Mouse (Mus musculus): ENCODE measurements around the gene Atg101.

- TF ChIP-seq POLR2A (IDR thresholded peaks at IDR 0.05; ENCODE audit: control insufficient read depth in 1 of 2, insufficient read depth in 1 of 2, low read depth in 1 of 2, low read length in 2 of 2, poor library complexity in 1 of 2) (no peak), GABPA (IDR thresholded peaks at IDR 0.05; ENCODE audit: low read depth, low read length) (no peak), CTCF (IDR thresholded peaks at IDR 0.05 in 2 of 3, conservative IDR thresholded peaks at IDR 0.05 in 1 of 3; ENCODE audit: control insufficient read depth in 1 of 3, insufficient read depth in 1 of 3, low read depth in 2 of 3, low read length in 3 of 3, poor library complexity in 1 of 3, severe bottlenecking in 1 of 3) (no peak), ZC3H11A (IDR thresholded peaks at IDR 0.05; ENCODE audit: low read depth, low read length) (no peak), CHD1 (IDR thresholded peaks at IDR 0.05; ENCODE audit: low read depth, low read length) (no peak), MYC (IDR thresholded peaks at IDR 0.05; ENCODE audit: low read depth, low read length) (no peak), NRF1 (IDR thresholded peaks at IDR 0.05; ENCODE audit: insufficient read depth, low read depth, low read length, poor library complexity, severe bottlenecking) (no peak), CHD2 (IDR thresholded peaks at IDR 0.05; ENCODE audit: low read length) (no peak), ELF1 (IDR thresholded peaks at IDR 0.05; ENCODE audit: low read depth, low read length) (no peak), USF2 (IDR thresholded peaks at IDR 0.05; ENCODE audit: borderline replicate concordance in 1 of 2, insufficient read depth in 1 of 2, low read depth in 1 of 2, low read length in 2 of 2) (no peak)
Observed at GRCm38 (mm10) chr15:101309493-101309892, 25.4 kb downstream of the Atg101 start.

Data from MEL (cell line).